Mouse (Mus musculus) midbrain, embryonic 14.5 days (tissue): ENCODE data around the gene Cnfn. TPM values are rescaled to one million over a fixed set of nuclear protein-coding genes. Genes with fewer than 3 reads are reported as not detected.
A peak's percentile ranks its signal among the peaks of the same experiment; 100 is the strongest.
"Not testable (repeated sequence)": the region's sequence is repeated elsewhere in the genome, so short reads cannot be mapped to it uniquely, and the experiment has no call there.

Experiments
- ATAC-seq: fragments of 200-750 bp; cut with Nextera tagmentation; 2 replicates; pipeline ENCODE4 v1.8.0; 2017; ENCODE audit warnings: moderate number of reproducible peaks, moderate library complexity; ENCODE audit not compliant: low FRiP score, low TSS enrichment
- DNase-seq: peaks from one replicate; pipeline ENCODE4 v3.0.0-alpha.2; 2015
- H3K27ac ChIP-seq: fragments of 300-500 bp; sonication (generic); replicated peaks from 2 replicates; pipeline ENCODE4 v1.5.1; 2014; ENCODE audit warnings: mild to moderate bottlenecking, low read depth, low read length, moderate library complexity
- H3K27me3 ChIP-seq: fragments of 300-500 bp; sonication (generic); 2 replicates; pipeline ENCODE4 v1.6.1; 2014; ENCODE audit warnings: low read length, control low read depth, mixed read lengths; ENCODE audit not compliant: control insufficient read depth, insufficient read depth
- H3K36me3 ChIP-seq: fragments of 300-500 bp; sonication (generic); 2 replicates; pipeline ENCODE4 v1.6.1; 2014; ENCODE audit warnings: low read length, control low read depth; ENCODE audit not compliant: control insufficient read depth, insufficient read depth
- H3K4me1 ChIP-seq: fragments of 300-500 bp; sonication (generic); 2 replicates; pipeline ENCODE4 v1.6.1; 2014; ENCODE audit warnings: mild to moderate bottlenecking, antibody characterized with exemption, low read length, control low read depth; ENCODE audit not compliant: control insufficient read depth, insufficient read depth
- H3K4me2 ChIP-seq: fragments of 300-500 bp; sonication (generic); 2 replicates; pipeline ENCODE4 v1.6.1; 2014; ENCODE audit warnings: mild to moderate bottlenecking, low read length, moderate library complexity
- H3K4me3 ChIP-seq: fragments of 300-500 bp; sonication (generic); replicated peaks from 2 replicates; pipeline ENCODE4 v1.5.1; 2014; ENCODE audit warnings: low read depth, low read length
- H3K9ac ChIP-seq: fragments of 300-500 bp; sonication (generic); replicated peaks from 2 replicates; pipeline ENCODE4 v1.6.1; 2014; ENCODE audit warnings: mild to moderate bottlenecking, low read length, moderate library complexity
- H3K9me3 ChIP-seq: fragments of 300-500 bp; sonication (generic); 2 replicates; pipeline ENCODE4 v1.6.1; 2016; ENCODE audit warnings: low read length, control low read depth, mixed read lengths; ENCODE audit not compliant: control insufficient read depth
- WGBS: fragments of 180-500 bp; shearing (Covaris S2); extraction: QIAGEN DNeasy Blood & Tissue Kit; methylation state at CpG from one replicate; pipeline ENCODE4 v1.1.7; 2014; 5-methylcytosine and 5-hydroxymethylcytosine counted together
- polyA plus RNA-seq: library from polyadenylated mRNA; unstranded; fragments of >200 nt; fragmentation: Nextera tagmentation; extraction: Ambion mirVana; gene quantifications from 2 replicates; pipeline ENCODE4 v1.2.1, GENCODE M21; 2014

The Cnfn gene
- polyA plus RNA-seq, 1 experiment from 2014 or later: not detected

GRCm38 (mm10) chr7:25401986-25402385, 32.5 kb upstream of the Cnfn start:
- Histone ChIP-seq H3K27ac (no peak overlapping the region), H3K9ac (no peak overlapping the region), H3K9me3 (no peaks in the 10 kb centered on the region), H3K27me3 (no peaks in the 10 kb centered on the region), H3K36me3 (no peaks in the 10 kb centered on the region), H3K4me3 (no peak overlapping the region), H3K4me2 (no peak overlapping the region), H3K4me1 (no peaks in the 10 kb centered on the region)
- no peak for DNase-seq
- no peak for ATAC-seq
- WGBS: 28% methylated on average over 5 of the region's 5 CpGs

GRCm38 (mm10) chr7:25401551-25401950, 32.0 kb upstream of the Cnfn start:
- H3K9ac ChIP-seq: no peak overlapping the region
- H3K27me3 ChIP-seq: no peaks in the 10 kb centered on the region
- no peak overlapping the region for H3K27ac ChIP-seq
- no peak for ATAC-seq
- no peaks in the 10 kb centered on the region for H3K4me1 ChIP-seq
- no peaks in the 10 kb centered on the region for H3K9me3 ChIP-seq
- no peak for DNase-seq
- WGBS: 75% methylated on average over 2 of the region's 2 CpGs
- H3K4me2 ChIP-seq: no peak overlapping the region
- no peak overlapping the region for H3K4me3 ChIP-seq
- no peaks in the 10 kb centered on the region for H3K36me3 ChIP-seq

GRCm38 (mm10) chr7:25399028-25399427, 29.5 kb upstream of the Cnfn start:
- H3K27ac ChIP-seq, H3K27me3 ChIP-seq, H3K4me3 ChIP-seq, H3K9ac ChIP-seq, H3K4me2 ChIP-seq, DNase-seq, H3K4me1 ChIP-seq, H3K9me3 ChIP-seq, H3K36me3 ChIP-seq, ATAC-seq: not testable (repeated sequence)

- Histone ChIP-seq H3K9me3 (no peaks in the 10 kb centered on the region), H3K4me1 (peaks cover 13% of the 10 kb centered on the region), H3K4me3 (no peak within 1 kb of the TSS), H3K27me3 (no peaks in the 10 kb centered on the region), H3K4me2 (no peak within 1 kb of the TSS), H3K36me3 (no peaks in the 10 kb centered on the region), H3K27ac (no peak within 1 kb of the TSS), H3K9ac (no peak within 1 kb of the TSS)
- WGBS: 97% methylated on average over 1 of the region's 1 CpGs
- no peak for DNase-seq
- ATAC-seq: no peak
Observed at GRCm38 (mm10) chr7:25398610-25399009, 29.1 kb upstream of the Cnfn start, which contains the start of gene Lipe. TSS of gene Lipe (minus strand) at chr7:25398710.

- DNase-seq: no peak
- peak overlapping the region; percentile 81 for H3K4me2 ChIP-seq
- 90% methylated on average over 14 of the region's 14 CpGs for WGBS
- H3K9ac ChIP-seq: no peak overlapping the region
- no peak overlapping the region for H3K27ac ChIP-seq
- no peaks in the 10 kb centered on the region for H3K27me3 ChIP-seq
- H3K36me3 ChIP-seq: no peaks in the 10 kb centered on the region
- H3K4me3 ChIP-seq: peak overlapping the region; percentile 66; the same call in 1 of the 2 replicates
- H3K4me1 ChIP-seq: peaks cover 20% of the 10 kb centered on the region
- no peak for ATAC-seq
- H3K9me3 ChIP-seq: no peaks in the 10 kb centered on the region
Observed at GRCm38 (mm10) chr7:25396621-25397020, 27.1 kb upstream of the Cnfn start.

- no peaks in the 10 kb centered on the region for H3K9me3 ChIP-seq
- 5% methylated on average over 51 of the region's 52 CpGs for WGBS
- peak overlapping the region; percentile 72 for H3K9ac ChIP-seq
- no peaks in the 10 kb centered on the region for H3K36me3 ChIP-seq
- peaks cover 20% of the 10 kb centered on the region for H3K4me1 ChIP-seq
- H3K4me2 ChIP-seq: peak overlapping the region; percentile 81
- H3K27me3 ChIP-seq: no peaks in the 10 kb centered on the region
- peak overlapping the region; percentile 71 for H3K27ac ChIP-seq
- peak overlapping the region; percentile 66 for H3K4me3 ChIP-seq
- ATAC-seq: peak; percentile 97
- DNase-seq: peak; percentile 96
Observed at GRCm38 (mm10) chr7:25395558-25396521, 26.3 kb upstream of the Cnfn start.

GRCm38 (mm10) chr7:25395186-25395557, 25.6 kb upstream of the Cnfn start:
- Histone ChIP-seq H3K4me1 (peaks cover 23% of the 10 kb centered on the region), H3K4me2 (peak overlapping the region; percentile 81), H3K9me3 (no peaks in the 10 kb centered on the region), H3K4me3 (peak overlapping the region; percentile 66), H3K27ac (peak overlapping the region; percentile 55), H3K27me3 (no peaks in the 10 kb centered on the region), H3K9ac (peak overlapping the region; percentile 72), H3K36me3 (0 out of 2 replicates have a peak, but pooled peaks cover under 1% of the 10 kb centered on the region)
- ATAC-seq (peak; percentile 57), DNase-seq (no peak)
- WGBS: under 1% methylated on average over 22 of the region's 22 CpGs

GRCm38 (mm10) chr7:25394754-25395153, 25.2 kb upstream of the Cnfn start:
- peak overlapping the region; percentile 66 for H3K4me3 ChIP-seq
- 0 out of 2 replicates have a peak, but pooled peaks cover 2% of the 10 kb centered on the region for H3K36me3 ChIP-seq
- H3K4me1 ChIP-seq: peaks cover 27% of the 10 kb centered on the region
- H3K9me3 ChIP-seq: no peaks in the 10 kb centered on the region
- H3K9ac ChIP-seq: peak overlapping the region; percentile 72
- DNase-seq (peak; percentile 40), ATAC-seq (no peak)
- no peak overlapping the region; the same call in 1 of the 2 replicates for H3K27ac ChIP-seq
- no peaks in the 10 kb centered on the region for H3K27me3 ChIP-seq
- 20% methylated on average over 7 of the region's 7 CpGs for WGBS
- H3K4me2 ChIP-seq: peak overlapping the region; percentile 81
